Mouse (Mus musculus) kidney, postnatal 4 days (tissue): ENCODE data around the gene Abcc4.

Source experiments
- DNase-seq, 2 experiments: peaks; one replicate each; pipeline ENCODE4 v3.0.0; 2021; ENCODE audit warnings: mixed read lengths in 2 of 2

The Abcc4 gene

DNA sequence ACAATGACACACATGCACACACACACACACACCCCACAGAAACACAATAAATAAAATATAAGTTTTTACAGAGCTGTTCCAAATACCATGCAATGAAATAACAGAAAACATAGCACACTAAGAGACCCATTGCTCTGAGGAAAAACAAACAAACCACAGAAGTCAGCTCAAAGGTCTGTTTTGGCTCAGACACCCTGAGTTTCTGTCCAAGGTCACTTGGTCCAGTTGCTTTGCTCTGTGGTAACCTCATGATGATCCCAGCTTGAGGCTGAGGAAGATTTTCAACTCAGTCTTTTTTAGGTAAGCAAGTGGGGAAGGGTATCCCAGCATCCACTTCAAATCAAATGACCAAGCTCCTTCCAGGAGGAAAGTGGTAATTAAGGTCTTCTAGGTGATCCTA lies 4.9 kb upstream of the Abcc4 start:
- no peak for DNase-seq

DNA sequence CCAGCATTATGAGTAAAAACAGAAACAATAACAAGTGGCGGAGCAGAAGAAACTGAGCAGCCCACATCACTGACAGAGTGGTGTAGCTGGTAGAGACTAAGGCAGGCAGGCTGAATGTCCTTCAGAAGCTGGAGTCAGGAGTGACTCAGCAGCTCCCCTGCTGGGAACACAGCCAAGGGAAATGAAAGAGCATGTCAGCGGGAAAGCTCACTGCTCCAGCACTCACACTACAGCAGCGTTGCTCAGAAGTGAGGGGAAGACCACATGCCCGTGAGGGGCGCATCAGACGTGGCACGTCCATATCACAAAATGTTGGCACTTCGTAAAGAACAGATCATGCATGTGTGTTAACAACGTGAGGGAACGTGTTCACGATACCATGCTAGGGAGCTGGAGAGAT lies 3.7 kb upstream of the Abcc4 start:
- DNase-seq: peak; percentile 82 to 88

DNA sequence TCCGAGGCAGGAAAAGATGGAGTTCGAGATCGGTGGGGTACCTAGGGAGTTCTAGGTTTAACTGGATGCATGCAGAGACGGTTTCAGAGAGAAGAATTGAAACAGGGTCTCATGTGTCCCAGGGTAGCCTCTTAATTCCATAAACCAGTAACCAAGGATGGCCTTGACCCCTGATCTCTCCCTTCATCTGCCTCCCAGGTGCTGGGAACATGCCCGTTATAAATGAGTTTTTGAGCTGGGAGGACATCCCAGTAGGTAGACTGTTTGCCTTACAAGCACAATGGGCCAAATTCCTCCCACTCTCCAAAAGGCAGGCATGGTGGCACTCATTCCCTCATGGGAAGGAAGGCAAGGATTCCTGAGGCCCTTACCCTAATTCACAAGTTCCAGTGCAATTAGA lies 2.1 kb upstream of the Abcc4 start:
- no peak for DNase-seq

DNA sequence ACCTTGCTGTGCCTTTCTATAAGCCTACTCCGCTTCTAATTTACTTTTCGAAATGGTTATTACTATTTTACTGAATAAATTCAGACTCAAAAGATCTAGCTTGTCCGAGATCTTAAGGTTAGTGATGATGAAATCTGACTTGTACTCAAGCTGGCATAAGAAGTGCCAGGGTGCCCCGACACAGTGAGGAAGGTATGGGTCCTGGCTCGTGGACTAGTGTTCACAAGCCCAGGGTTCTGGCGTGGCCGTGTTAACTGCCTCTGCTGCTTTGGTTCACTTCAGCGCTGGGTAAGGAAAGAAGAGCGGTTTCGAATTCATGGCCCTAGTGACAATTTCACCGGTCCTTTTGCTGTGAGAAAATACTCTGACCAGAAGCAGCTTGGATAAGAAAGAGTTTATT lies 943 bp upstream of the Abcc4 start:
- DNase-seq: peak in 1 of 2 experiments; percentile 0

GRCm38 (mm10) chr14:118705465-118705807 lies 583 bp downstream of the Abcc4 start:
- no peak for DNase-seq

- DNase-seq: no peak
These were observed 2.7 kb downstream of the Abcc4 start for GRCm38 (mm10) chr14:118703363-118703762.

DNA sequence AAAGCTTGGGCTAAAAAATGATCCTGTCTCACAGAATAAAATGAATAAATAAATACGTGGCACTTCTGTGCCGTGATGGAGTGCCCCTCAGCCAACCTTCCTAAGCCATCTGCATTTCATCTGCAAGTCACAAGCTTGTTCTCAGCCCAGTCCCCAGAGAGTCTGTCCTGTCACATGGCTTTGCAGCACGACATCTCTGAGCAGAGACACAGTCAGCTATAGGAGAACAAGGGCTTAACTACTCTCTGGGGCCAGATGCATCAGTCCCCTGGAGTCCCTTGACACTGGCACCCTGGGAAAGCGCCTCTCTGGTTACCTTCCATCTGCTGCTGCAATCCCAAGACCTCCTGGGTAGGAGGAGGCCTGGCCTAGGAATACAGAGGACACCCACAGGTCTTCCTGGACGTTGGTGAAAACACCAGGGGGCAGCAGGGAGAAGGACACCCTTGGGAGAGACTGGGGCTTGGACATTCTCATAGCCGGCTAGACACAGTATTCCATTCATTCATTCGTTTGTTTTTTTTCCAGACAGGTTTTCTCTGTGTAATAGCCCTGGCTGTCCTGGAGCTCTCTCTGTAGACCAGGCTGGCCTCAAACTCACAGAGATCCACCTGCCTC lies 3.9 kb downstream of the Abcc4 start:
- peak; percentile 73 to 74 for DNase-seq

GRCm38 (mm10) chr14:118700576-118700975 lies 5.4 kb downstream of the Abcc4 start:
- DNase-seq: no peak

GRCm38 (mm10) chr14:118699963-118700362 lies 6.1 kb downstream of the Abcc4 start:
- DNase-seq: no peak

DNA sequence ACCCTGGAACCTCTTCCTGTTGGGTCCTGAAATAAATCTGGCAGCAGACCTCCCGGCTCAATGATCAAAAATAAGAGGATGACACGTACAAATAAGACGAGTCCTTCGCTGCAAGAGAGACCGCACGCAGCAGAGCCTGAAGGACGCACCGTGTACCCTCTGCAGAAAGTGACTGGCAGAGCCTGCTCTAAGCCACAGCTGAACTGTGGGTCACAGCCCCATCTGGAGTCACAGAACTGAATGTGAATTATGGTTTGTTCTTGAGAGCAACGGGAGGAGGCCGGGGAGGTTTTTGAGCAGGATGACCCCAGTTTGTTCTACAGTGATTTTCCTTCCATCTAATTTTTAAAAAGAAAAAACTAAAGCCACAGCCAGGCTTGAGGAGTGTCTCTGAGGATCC lies 6.5 kb downstream of the Abcc4 start:
- DNase-seq: peak in 1 of 2 experiments; percentile 49

DNA sequence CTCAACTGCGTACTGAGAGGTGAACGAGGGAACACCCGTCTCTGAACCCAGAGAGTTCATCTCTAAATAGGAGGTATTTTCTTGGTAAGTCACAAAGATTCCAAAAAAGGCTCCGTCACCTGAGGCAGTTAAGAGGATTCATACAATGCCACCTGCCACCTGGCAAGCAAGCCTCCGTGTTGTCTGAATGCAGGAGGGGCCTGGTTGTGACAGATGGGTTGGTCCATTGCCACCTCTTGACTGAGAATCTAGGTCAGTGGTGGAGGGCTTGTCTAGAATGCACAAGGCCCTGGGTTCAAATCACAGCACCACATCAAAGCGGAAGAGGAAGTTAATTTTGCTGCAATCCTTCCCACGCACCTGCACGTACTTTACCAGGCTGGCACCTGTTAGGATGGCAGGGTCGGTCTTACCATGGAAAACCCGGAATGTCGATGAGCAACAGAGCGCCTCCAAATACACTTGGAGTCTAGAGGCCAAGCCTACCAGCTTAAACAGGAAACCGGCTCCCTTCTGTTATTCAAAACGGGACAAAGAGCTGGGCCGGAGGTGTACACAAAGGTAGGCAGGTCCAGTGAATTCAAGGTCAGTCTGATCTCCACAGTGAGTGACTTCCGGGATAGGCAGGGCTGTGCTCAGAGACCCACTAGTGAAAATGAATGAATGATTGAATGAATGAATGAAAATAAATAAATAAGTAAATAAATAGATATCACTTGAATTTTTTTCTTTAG lies 9.3 kb downstream of the Abcc4 start:
- no peak for DNase-seq

- no peak for DNase-seq
These were observed 10.2 kb downstream of the Abcc4 start for GRCm38 (mm10) chr14:118695866-118696265.

GRCm38 (mm10) chr14:118694321-118694720 lies 11.7 kb downstream of the Abcc4 start:
- DNase-seq: no peak

GRCm38 (mm10) chr14:118691910-118692309 lies 14.1 kb downstream of the Abcc4 start:
- no peak for DNase-seq

DNA sequence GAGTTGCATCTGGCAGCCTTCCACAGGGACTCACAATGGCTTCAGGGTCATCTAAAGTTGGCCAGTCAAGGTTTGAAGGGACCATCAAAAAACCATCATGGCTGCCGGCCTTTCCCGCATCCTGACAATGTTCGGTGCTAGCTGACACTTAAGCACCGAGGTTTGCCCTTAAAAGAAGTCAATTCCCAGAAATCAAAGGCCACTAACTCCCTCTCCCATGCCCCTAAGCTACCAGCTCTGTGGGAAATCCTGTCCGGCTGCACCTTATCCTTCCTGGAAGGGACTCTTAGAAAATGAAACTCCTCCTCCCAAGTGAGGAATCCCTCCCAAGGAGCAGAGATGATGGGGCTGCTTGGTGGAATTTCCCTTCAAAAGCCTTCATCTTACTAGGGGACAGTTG lies 14.6 kb downstream of the Abcc4 start:
- DNase-seq: no peak

- no peak for DNase-seq
These were observed 15.1 kb downstream of the Abcc4 start for GRCm38 (mm10) chr14:118690921-118691320.

- no peak for DNase-seq
These were observed 15.7 kb downstream of the Abcc4 start for GRCm38 (mm10) chr14:118690336-118690735.

DNA sequence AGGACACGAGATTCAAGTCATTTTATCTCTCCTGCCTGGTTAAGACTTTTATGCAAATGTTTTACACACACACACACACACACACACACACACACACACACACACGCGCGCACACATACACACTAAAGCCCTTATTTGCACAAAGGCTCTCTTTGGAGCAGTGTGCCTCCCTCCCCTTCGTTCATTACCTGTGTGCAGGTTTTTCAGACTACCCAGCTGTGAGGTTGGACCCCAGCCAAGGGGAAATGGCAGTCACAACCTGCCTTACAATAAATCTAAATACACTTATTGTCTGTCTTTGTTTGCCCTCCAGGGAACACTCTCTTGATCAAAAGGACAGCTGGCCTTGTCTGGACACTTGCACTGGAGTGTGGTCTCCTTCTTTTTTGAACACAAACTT lies 17.4 kb downstream of the Abcc4 start:
- peak; percentile 57 to 68 for DNase-seq

DNA sequence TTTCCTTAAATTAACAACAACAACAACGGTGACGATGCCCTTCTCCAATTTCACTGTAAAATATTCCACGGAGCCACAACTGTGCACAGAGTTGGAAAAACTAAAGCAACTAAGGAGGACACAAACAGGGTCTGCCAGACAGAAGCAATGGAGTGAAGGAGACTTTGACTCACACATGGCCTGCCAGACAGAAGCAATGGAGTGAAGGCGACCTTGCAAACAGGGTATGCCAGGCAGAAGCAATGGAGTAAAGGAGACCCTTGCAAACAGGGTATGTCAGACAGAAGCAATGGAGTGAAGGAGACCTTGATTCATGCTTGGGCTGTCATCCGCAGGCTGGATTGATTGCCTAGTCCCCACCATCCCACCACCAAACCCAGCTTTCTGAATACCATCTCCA lies 19.2 kb downstream of the Abcc4 start:
- peak in 1 of 2 experiments; percentile 55 for DNase-seq

GRCm38 (mm10) chr14:118685572-118685971 lies 20.4 kb downstream of the Abcc4 start:
- no peak for DNase-seq

DNA sequence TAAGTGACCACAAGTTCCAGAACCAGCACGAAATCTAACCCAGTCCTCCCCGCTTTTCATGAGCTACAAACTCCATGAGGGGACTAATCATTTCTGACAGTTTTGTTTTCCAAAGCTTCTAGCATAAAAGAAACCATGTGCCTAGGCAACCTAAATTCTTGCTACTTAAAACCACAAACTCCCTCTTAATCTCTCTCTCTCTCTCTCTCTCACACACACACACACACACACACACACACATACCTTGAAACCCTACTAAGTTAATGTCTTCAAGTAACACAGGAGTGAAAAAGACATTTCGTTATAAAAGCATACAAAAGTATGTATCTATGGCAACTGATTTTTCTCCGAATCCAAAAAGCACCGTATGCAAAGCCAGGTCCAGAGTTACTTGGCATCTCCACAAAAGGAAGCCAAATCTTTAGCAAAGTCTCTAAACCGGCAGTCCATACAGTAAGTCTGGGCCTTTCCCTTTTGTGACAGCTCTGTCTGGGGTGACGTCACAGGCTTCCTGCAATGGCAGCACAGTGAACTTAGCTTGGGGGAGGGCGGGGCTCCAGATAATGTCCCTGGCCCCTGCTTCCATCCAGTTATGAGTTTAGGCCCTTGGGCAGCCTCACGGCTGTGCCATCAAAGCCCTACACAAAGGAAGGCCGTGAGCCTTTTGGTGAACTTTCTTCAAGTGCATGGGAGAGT lies 23.5 kb downstream of the Abcc4 start:
- DNase-seq: no peak

GRCm38 (mm10) chr14:118681087-118681486 lies 24.9 kb downstream of the Abcc4 start:
- DNase-seq: no peak

GRCm38 (mm10) chr14:118678279-118678985 lies 27.6 kb downstream of the Abcc4 start:
- no peak for DNase-seq
